Mouse (Mus musculus) monocyte, adult 2 months (primary cell): ENCODE data around the gene Gm14305.
"Not testable (repeated sequence)": the region's sequence is repeated elsewhere in the genome, so short reads cannot be mapped to it uniquely, and the experiment has no call there.

Experiments used
- DNase-seq, 2 experiments: peaks; one replicate each; pipeline ENCODE4 v3.0.0; 2022; ENCODE audit warnings: low spot score in 2 of 2, low read depth in 1 of 2

The Gm14305 gene

DNA sequence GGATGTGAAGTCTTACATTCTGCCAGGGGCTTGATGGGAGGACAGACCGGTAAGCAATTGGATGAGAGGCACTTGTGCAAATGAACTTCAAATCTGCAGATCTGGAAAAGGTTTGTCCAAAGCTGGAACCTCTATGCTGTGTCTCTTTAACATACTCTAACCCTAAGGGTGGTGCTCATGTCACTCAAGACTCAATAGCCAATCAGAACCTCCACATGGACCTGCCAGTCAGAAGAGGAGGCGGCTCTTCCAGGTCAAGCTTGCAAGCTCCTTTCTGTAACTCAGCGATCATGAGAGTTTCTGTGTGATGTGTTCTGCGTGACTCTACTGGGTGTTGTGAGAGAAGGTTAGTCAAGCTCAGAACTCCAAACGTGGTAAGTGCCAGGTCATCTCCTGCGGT lies at the start of gene Gm14305:
TSS of gene Gm14305 (plus strand) at position 278 of the 400 bp plus-strand sequence.
- not testable (repeated sequence) for DNase-seq

GRCm38 (mm10) chr2:176670222-176670621 lies 37.9 kb upstream of the Gm14305 start, which contains the start of gene Zfp973:
TSS of gene Zfp973 (plus strand) at chr2:176670522.
- not testable (repeated sequence) for DNase-seq
